Mouse (Mus musculus): ENCODE measurements at regions not wholly inside any gene's neighbourhood (a gene's known extent, or its start where the extent isn't known, plus 50 kb on each side); places are given as distances from the start of the nearest gene placed in this dataset.
"Not testable (repeated sequence)": the region's sequence is repeated elsewhere in the genome, so short reads cannot be mapped to it uniquely, and the experiment has no call there.

- DNase-seq: no peak
Measured at GRCm38 (mm10) chr12:98144464-98144863, 114.8 kb downstream of the Galc start.

DNA sequence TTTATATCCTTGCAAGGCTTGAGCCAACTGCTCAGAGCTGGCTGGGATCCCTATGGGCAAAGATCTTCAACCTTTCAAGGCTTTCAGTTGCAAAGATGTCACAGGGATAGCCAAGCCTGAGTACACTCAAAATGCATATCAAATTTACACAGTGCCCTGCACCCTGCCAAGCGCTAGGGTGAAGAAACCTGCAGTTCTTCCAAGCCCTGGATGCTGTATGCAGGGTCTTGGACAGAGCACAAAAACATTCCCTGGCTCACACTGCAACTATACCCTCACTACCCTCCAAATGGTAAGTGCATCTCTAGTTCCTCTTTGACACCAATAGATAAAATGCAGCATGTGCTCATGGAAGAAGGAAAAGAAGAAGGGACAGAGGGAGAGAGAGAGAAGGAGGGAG lies 116.1 kb downstream of the Galc start:
- no peak for DNase-seq

GRCm38 (mm10) chr12:98139906-98140305 lies 119.4 kb downstream of the Galc start:
- DNase-seq: not testable (repeated sequence)

- no peak for DNase-seq
Measured at GRCm38 (mm10) chr12:98131276-98131675, 128.0 kb downstream of the Galc start.

DNA sequence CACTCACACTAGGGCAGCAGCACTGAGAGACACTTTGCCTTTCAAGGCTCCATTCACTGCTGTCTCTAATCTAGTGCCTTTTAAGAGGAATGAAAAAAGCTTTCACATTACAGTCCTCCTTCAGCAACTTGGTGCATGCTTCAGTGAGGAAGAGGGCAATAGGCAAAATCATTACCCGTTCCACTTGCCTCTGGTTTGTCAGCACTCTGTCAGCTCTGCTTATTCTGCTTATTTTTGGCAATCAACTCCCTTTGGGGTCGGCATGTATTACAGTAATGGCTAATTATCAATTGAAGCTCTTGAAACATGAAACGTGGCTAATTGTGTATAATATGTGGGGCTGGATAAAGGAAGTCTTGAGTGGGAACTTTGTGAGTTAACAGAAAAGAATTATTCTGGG lies 135.7 kb downstream of the Galc start:
- no peak for DNase-seq

DNA sequence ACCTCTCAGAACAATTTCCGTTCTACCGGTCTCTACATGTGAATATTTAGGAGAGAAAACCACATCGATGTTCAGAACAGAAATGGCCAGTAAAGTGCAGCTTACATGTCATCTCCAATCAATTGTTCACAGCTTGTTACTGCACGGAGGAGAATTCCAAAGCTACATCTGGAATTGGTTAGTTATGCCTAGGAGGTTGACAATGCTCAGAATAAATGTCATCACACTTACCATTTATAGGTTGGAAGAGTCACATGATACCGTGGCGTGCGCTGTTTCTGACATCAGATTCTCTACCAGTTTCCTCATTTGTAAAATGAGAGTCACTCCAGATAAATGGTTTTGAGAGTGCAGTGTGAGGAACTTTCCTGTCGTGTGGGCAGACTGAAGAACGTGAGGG lies 151.2 kb downstream of the Galc start:
- no peak for DNase-seq

DNA sequence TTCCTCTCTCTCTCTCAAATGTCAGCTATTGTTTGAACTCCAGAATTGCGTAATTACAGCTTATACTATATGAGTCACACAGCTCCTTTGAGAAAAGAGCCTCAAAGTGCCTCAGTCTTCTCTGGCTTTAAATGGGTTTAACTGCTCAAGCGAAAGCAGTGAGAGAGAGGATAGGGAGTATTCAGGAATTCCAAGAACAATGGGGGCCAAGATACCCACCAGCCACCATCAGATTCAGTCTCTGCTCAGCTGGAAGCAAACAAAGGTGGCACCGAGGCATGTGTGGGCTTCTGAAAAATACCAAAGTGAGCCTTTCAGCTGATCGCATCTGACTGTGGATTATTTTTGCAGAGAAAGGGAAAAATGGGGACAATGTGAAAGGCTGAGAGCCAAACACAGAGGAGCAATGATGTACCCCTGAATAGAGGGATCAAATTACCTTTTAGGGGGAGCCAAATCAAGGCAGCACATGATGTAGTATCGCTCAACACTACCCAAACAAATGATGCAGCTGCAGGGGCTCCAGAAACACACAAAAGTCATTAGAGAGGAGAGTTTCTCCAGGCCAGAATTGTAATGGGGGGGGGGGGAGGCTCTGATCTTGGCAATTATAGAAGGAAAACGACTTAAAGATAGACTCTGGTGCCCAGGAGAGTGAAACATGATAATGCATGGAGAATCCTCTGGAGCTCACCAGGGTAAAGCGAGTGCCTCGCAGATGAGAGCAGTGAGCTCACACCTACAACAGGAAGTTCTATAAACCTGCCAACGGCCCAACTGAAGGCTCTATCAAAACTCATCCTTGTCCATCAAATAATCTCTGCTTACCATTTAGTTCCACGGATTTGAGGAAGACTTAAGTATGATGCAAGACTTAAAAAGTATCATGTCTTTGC lies 152.2 kb downstream of the Galc start:
- no peak for DNase-seq

DNA sequence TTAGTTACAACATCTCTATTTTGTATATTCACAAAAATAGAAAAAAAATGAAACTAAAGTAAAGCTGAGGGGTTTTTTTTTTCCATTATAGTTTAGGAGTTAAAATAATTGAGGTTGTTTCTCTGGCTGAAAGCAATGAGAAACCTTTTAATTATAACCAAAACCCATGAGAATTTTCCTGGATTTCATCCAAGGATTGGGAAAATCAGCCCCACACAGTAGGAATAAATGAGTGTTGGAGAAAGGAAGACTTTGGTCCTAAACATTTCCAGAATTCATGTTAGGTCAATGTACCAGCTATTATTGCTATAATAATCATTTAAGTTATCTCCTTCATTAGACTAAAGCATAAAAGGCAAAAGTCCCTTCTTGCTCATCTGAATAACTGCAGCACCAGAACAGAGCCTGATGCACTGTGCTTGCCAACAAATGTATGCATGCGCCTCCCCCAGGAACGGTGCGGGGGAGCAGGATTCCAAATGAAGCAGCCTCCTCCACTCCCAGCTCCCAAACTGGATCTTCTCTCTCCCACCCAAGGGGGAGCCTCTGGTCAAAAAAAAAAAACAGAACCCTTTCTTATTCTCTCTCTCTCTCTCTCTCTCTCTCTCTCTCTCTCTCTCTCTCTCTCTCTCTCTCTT lies 153.0 kb downstream of the Galc start:
- no peak for DNase-seq

DNA sequence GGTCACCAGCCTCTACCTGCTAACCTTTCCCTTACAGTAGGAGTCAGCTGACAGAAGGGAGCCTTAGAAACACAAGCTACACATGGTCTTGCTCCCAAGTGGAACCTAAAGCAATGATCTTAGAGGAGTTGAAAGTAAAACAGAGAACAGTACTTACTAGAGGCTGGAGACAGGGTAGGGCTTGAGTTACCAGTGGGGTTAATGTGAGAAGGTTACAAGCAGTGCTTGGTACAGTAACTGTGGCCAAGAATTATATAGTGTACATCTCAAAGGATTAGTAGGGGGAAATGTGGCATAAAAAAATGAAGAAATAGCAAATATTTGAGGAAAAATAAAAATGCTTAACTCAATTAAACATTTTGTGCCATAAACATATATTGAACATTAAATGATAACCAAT lies 153.5 kb downstream of the Galc start:
- DNase-seq: no peak

GRCm38 (mm10) chr12:98090171-98090570 lies 169.1 kb downstream of the Galc start:
- DNase-seq: no peak

GRCm38 (mm10) chr12:98078351-98078750 lies 180.9 kb downstream of the Galc start:
- no peak for DNase-seq

GRCm38 (mm10) chr12:98075580-98075979 lies 183.7 kb downstream of the Galc start:
- DNase-seq: no peak

- no peak for DNase-seq
Measured at GRCm38 (mm10) chr12:98069110-98069509, 190.1 kb downstream of the Galc start.

- DNase-seq: no peak
Measured at GRCm38 (mm10) chr12:98059419-98060180, 199.7 kb downstream of the Galc start.

- DNase-seq: no peak
Measured at GRCm38 (mm10) chr12:98058977-98059376, 200.3 kb downstream of the Galc start.

GRCm38 (mm10) chr12:98050934-98051333 lies 208.3 kb downstream of the Galc start:
- no peak for DNase-seq

- DNase-seq: peak; percentile 2
Measured at GRCm38 (mm10) chr12:98050500-98050899, 208.8 kb downstream of the Galc start.

- peak; percentile 1 for DNase-seq
Measured at GRCm38 (mm10) chr12:98050057-98050456, 209.2 kb downstream of the Galc start.

- DNase-seq: no peak
Measured at GRCm38 (mm10) chr12:98047765-98048164, 211.5 kb downstream of the Galc start.

- DNase-seq: no peak
Measured at GRCm38 (mm10) chr12:98046459-98047440, 212.5 kb downstream of the Galc start.

DNA sequence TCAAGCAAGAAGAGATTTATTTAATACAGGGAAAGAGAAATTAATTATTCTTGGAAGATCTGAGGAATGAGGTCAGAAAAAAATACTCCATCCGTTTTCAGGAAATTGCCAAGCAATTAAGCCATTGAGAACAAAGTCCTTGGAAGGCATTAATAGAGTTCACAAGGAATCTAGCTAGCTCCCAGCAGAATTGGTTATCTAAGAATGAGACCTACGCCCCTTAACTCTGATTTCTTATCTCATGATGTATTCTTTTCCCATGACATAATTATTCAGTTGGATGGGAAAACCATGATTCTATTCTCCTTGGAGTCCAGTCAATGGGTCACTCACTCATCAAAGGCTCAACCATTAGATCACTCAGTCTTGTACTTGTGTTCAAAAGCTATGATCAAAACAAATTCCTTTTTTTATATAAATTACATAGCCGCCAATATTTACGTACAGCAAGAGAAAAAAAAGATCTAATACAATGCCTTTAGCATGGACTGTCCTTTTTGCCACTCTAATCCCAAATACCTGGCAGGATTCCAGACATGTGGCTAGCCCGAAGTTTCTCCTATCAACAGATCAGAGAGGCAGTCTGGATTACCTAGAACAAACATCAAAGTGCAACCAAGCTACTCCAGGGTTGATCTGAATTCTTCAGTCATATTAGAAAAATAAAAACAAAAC lies 213.3 kb downstream of the Galc start:
- no peak for DNase-seq

DNA sequence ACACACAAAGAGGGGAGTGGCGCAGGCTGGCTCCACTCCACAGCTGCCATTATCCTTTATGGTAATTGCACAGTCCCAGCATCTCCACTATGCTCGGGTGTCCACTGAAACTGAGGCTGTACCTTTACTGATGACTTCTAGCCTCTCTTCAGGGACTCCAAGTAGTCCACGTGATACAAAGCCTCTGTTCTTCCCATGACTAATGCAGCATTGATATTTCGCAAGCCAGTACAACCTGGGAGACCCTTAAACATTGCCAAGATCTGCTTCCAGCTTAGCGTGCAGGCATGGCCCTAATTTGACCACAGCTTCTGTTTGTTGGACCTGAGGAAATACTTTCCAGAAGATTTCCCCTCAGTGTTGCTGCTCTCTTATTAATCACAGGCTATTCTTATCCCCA lies 215.8 kb downstream of the Galc start:
- DNase-seq: no peak
